Mouse (Mus musculus): ENCODE measurements around the gene Tab1.

GRCm38 (mm10) chr15:80112499-80112898 is 20.4 kb upstream of the Tab1 start:
- TF ChIP-seq POLR2A (IDR thresholded peaks at IDR 0.05; ENCODE audit: insufficient read depth, low read depth, low read length) (no peak), CTCF (IDR thresholded peaks at IDR 0.05) (peak; percentile 55)
